Mouse (Mus musculus) heart, adult 9 months (tissue): ENCODE results near the gene Rnf121.

Experiments
- DNase-seq, 2 experiments: peaks; one replicate each; pipeline ENCODE4 v3.0.0; 2022; ENCODE audit warnings: low spot score in 2 of 2

Gene Rnf121

GRCm38 (mm10) chr7:102065046-102065891, at the start of gene Rnf121, which contains the start of the genes Xndc1 and Xntrpc:
Gene Rnf121 (minus strand): TSS chr7:102065469.
Gene Xndc1 (plus strand): TSS chr7:102065511.
Gene Xntrpc (plus strand): TSS chr7:102065713.
- peak; percentile 94 for DNase-seq

- no peak for DNase-seq
Observed at GRCm38 (mm10) chr7:102113151-102113729, 48.0 kb upstream of the Rnf121 start.

DNA sequence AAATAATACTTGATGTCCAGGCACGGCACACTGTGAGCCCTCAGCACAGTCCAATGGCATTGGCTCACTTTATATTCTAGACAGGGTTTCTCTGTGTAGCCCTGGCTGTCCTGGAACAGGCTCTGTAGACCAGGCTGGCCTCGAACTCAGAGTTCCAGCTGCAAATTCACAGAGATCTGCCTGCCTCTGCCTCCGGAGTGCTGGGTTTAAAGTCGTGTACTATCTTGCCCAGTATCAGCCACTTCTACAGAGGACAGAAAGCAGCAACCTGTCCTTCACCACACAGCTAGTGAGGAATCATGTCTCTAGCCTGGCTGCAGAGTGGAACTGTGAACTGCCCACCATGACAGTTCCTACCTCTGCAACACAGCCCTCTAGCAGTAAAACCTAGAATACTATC, 44.5 kb upstream of the Rnf121 start:
- no peak for DNase-seq

DNA sequence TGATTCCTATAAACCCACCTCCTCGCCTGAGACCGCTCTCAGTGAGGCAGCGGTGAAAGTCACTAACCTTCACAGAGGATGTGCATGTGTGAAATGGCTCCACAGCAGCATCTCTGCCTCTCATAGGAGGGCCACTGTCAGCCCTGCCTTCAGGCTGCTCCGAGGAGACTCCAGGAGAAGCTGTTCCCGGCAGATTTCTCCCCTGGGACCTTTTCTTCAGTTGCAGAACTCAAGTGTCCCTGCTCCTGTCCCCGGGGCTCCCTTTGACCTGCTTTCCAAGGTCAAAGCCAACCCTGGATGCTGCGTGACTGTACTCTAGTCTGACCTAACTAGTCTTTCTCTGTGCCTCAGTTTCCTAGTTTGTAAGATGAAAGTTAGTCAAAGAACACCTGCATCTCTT, 43.9 kb upstream of the Rnf121 start, which contains the start of gene Art5:
Art5 (minus strand) TSS at position 319 of the 400 bp plus-strand sequence.
- DNase-seq: no peak

- DNase-seq: no peak
Observed at GRCm38 (mm10) chr7:102108206-102108605, 42.9 kb upstream of the Rnf121 start.

- no peak for DNase-seq
Observed at GRCm38 (mm10) chr7:102106700-102107141, 41.5 kb upstream of the Rnf121 start.

GRCm38 (mm10) chr7:102104126-102104525, 38.9 kb upstream of the Rnf121 start:
- no peak for DNase-seq

GRCm38 (mm10) chr7:102103555-102103954, 38.3 kb upstream of the Rnf121 start:
- DNase-seq: no peak

- DNase-seq: no peak
Observed at GRCm38 (mm10) chr7:102102696-102103095, 37.4 kb upstream of the Rnf121 start.

- DNase-seq: no peak
Observed at GRCm38 (mm10) chr7:102102241-102102640, 37.0 kb upstream of the Rnf121 start.

GRCm38 (mm10) chr7:102101487-102101886, 36.2 kb upstream of the Rnf121 start, which contains the start of gene Art1:
Gene Art1 (plus strand): TSS chr7:102101743.
- peak; percentile 67 to 72 for DNase-seq

- no peak for DNase-seq
Observed at GRCm38 (mm10) chr7:102100868-102101267, 35.6 kb upstream of the Rnf121 start.

DNA sequence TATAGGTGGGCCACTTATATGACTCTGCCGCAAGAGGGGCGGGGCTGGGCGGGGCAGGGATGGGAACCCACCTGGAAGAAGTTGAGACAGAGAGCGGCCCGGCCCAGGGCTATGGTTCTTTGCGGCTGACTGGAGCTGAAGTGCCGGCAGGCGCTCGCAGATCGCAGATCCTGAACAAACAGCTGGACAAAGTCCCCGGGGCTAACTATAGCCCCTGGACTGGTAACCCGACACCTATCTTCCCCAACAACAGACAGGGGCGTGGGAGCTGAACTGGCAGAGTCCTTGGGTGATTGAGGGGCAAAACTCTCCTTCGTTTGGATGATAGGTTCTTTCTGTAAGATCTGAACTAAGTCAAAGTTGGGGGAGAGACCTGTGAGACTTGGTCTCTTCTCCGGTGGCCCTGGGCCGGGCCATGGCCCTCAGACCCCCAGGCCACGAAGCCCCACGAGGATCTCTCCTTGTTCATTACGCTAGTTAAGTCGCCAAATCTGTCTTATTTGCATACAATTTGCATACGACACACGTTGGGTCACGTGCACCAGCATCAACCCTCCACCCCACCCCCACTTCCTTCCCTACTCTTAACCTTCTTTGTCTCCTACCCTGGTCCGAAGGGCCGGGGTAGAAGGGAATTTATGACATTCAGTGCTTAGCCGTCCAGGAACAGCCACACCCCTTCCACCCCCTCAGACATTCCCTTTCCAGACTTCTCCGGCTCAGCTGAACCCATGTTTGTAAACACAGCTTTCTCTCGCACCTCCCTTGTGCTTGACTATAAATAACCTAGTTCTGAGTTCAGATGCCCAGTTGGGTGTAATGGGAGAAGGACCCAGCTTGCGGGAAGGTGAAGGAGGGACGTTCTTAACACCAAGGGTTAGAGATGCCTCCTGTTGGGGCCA, 34.7 kb upstream of the Rnf121 start:
- peak; percentile 48 to 50 for DNase-seq

GRCm38 (mm10) chr7:102087336-102087735, 22.1 kb upstream of the Rnf121 start:
- DNase-seq: no peak

DNA sequence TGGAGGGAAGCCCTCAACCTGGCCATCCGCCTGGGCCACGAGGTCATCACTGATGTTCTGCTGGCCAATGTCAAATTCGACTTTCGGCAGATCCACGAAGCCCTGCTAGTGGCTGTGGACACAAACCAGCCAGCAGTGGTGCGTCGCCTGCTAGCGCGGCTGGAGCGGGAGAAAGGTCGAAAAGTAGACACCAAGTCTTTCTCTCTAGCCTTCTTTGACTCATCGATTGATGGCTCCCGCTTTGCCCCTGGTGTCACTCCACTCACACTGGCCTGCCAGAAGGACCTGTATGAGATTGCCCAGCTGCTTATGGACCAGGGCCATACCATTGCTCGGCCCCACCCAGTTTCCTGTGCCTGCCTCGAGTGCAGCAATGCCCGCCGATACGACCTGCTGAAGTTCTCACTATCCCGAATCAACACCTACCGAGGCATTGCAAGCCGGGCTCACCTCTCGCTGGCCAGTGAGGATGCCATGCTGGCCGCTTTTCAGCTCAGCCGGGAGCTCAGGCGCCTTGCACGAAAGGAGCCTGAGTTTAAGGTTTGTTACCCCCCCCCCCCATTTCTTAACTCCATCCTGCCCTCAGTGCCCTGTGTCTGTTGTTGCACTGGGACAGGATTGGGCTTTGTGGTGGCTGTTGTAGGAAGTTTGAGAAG, 18.9 kb upstream of the Rnf121 start:
- DNase-seq: no peak

DNA sequence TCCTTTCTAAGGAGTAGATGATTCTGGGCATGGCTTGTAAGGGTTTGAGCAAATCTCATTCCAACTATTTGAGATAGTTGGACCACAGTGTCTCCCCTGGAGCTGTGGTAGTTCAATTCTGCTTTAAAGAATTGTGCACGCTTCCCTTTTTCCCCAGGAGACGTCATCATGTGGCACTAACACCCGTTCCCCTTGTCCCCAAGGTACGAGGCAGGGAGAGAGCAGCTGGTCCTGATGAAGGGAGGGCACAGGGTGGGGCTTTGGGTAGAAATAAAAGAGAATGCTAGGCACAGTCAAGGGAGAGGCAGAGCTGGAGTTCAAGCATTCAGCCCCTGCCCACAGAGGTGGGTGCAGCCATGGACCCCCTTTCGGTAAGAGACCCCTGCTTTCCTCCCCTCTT, 17.5 kb upstream of the Rnf121 start, which contains the start of gene Trpc2:
Trpc2 (plus strand) TSS at position 301 of the 400 bp plus-strand sequence.
- DNase-seq: no peak

DNA sequence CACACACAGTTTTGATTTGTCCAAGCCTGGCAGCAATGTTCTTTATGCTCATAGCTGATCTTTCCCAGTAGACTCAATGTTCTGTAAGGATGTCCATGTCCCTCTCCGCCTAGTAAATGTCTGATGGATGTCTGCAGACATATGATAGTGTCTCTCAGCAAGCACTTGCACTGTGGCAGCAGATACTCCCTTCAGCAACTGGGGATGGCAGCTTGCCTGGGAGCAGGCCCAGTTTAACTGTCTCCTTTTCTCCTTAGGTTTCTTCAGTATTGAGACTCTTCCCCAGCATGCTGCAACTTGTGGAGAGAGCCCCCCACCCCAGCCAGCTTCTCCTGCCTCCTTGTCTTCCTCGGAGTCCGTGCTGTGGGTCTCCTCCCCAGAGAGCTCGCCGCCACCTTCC, 16.5 kb upstream of the Rnf121 start:
- no peak for DNase-seq

DNA sequence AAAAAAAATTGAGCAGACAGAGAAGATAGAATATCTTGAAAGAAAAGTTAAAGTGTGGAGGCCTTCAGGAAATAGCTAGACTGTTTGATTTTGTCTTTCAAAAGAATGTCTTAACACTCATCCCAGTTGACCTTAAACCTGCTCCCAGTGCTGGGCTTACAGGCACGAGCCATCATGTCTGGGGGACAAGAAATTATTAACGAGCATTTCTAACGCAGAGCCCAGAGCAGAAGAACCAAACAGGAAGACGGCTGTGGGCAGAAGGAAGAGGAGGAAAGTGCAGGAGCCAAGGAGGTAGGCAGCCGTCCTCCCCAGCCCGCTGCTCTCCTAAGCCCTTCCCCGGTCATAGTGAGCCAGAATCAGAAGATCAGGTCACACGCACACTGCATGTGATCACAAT, 15.0 kb upstream of the Rnf121 start:
- DNase-seq: no peak

- no peak for DNase-seq
Observed at GRCm38 (mm10) chr7:102078517-102078916, 13.2 kb upstream of the Rnf121 start.

DNA sequence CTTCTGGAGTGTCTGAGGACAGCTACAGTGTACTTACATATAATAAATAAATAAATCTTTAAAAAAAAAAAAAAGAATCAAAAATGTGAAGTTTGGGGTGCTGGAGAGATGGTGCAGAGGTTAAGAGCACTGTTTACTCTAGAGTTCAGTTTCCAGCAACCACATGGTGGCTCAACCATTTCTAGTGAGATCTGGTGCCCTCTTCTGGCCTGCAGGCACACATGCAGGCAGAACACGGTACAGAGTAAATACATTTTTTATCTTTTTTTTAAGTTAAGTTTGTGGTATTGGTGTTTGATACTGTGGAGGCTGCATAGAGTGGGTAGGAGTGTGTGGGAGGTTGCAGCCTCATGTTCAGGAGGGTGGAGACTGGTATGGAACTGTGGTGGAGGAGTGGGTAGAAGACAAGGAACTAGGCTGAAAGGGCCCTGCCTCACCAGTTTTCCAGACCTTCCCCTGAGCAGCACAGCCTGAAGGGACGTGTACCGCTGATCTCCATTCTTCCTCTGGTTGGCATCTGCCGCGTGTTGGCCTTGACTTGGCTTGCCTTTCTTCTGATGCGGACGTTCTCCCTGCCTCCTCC, 11.5 kb upstream of the Rnf121 start:
- no peak for DNase-seq

DNA sequence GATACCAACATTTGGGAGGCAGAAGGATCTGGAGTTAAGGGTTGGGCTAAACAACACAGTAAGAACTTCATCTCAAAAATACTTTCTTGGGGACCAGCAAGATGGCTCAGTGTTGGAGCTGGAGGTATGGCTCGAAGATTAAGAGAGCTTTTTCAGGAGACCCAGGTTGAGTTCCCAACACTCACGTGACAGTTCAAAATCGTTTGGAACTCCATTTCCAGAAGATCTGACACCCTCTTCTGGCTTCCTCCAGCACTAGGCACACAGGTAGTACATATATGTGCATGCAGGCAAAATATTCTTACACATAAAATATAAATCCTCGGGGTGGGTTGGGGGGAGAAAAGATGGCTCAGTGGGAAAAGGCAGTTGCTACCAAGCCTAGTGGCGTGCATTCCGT, 1.1 kb upstream of the Rnf121 start:
- DNase-seq: no peak
